Mouse (Mus musculus) left cerebral cortex, postnatal 4 days (tissue): Measurements from ENCODE around the gene Slc4a4. TPM values are rescaled to one million over a fixed set of nuclear protein-coding genes. Genes with fewer than 3 reads are reported as not detected.

Experiments used
- DNase-seq: peaks from one replicate; pipeline ENCODE4 v3.0.0-alpha.2; 2022
- intact Hi-C: fragments of 180-260 bp; cut with DNase I; formaldehyde crosslinking; loops from one replicate; pipeline ENCODE4 v1.15.1; 2025
- total RNA-seq, 2 experiments: library from RNA; stranded (reverse); gene quantifications; 2 replicates each; pipeline ENCODE4 v1.2.3; 2021

Slc4a4 gene
- total RNA-seq, 2 experiments from 2014 or later: 52.0 to 60.8 TPM

DNA sequence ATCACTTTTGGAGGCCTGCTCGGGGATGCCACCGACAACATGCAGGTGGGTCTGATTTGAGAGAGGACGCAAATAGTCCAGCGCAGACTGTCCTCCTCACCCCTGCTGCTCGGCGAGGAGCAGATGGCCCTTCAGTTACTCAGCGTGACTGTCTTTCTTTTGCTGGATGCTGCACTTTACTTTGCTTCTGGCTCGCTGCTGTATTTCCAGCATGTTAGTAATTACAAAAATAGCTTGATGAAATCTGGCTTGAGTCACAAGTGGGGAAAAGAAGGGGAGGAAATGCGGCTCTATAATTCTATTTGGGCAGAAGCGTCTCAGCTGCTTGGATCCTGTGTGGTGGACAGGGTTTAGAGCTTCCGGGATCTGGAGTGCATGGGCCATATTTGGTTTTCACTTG is 249.2 kb downstream of the Slc4a4 start:
- intact Hi-C loops: no loop called here
- DNase-seq: peak; percentile 38

GRCm38 (mm10) chr5:89140070-89140469 is 253.5 kb downstream of the Slc4a4 start:
- intact Hi-C loops: no loop called here

DNA sequence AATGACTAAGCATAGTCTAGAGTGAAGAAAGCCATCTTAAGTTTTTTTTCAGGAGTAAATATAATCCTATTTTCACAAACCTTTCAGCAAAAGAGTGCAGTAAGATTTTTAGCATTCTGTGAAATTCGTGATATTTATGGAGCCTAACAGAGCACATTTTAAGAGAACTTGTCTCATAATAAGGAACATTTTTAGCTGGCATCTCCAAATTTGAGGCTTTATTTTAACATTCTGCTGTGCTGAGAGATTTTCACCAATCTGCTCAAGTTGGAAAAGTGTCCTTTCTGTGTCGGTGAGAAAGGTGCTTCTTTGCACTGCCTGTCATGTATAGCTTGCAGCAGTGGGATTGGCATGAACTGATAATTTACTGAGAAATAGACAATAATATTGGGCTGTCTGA is 255.1 kb downstream of the Slc4a4 start:
- no peak for DNase-seq
- intact Hi-C loops: no loop called here

More at GRCm38 (mm10) chr5:89140070-89140469, 253.5 kb downstream of the Slc4a4 start:
- DNase-seq: no peak

GRCm38 (mm10) chr5:89146276-89146675 is 259.7 kb downstream of the Slc4a4 start:
- intact Hi-C loops: no loop called here
- no peak for DNase-seq

GRCm38 (mm10) chr5:89147282-89147790 is 260.7 kb downstream of the Slc4a4 start:
- no peak for DNase-seq
- intact Hi-C loops: no loop called here

DNA sequence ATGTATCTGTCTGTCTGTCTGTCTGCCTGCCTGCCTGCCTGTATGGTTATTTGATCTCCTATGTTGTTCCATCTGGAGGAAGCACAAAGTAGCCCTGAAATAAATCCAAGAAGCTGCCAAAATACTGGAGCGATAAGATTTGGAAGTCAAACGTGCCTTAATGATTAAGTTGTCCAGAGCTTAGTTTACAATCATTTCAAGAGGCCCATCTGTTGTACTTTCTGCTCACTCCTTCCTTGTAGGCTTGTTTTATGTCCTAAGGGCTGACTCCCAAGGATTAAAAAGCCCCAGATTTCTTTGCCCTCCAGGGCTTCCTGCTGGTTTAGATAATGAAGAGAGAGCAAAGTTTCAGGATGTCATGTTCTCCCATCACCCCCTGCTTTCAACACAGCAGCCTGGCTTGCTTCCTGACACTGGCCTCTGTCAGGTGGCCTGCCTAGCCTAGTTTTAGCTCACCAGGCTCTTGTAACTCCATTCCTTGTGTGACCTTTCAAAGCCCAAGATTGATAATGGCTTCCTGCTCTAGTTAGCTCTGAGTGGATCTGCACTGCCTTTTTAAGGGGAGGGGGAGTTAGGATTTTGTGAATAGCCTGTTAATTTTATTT is 262.9 kb downstream of the Slc4a4 start:
- no peak for DNase-seq
- intact Hi-C loops: no loop called here

DNA sequence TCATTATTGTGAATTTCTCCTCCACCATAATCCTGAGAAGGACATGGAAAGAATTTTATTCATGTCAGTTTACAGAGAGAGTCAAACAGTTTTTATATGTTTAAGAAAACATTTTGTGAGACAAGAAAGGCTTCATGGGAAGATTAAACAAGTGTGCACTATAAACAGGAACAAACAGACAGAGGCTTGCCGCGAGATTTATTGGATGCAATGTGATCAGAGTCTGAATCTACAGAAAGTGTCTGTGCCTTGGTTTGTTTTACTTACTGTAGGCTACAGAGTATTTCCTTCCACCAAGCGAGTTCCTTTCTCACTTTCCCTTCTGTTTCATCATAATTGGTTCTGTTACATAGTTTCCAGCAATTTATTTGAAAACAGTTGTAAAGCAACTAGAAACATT is 264.5 kb downstream of the Slc4a4 start:
- intact Hi-C loops: no loop called here

DNA sequence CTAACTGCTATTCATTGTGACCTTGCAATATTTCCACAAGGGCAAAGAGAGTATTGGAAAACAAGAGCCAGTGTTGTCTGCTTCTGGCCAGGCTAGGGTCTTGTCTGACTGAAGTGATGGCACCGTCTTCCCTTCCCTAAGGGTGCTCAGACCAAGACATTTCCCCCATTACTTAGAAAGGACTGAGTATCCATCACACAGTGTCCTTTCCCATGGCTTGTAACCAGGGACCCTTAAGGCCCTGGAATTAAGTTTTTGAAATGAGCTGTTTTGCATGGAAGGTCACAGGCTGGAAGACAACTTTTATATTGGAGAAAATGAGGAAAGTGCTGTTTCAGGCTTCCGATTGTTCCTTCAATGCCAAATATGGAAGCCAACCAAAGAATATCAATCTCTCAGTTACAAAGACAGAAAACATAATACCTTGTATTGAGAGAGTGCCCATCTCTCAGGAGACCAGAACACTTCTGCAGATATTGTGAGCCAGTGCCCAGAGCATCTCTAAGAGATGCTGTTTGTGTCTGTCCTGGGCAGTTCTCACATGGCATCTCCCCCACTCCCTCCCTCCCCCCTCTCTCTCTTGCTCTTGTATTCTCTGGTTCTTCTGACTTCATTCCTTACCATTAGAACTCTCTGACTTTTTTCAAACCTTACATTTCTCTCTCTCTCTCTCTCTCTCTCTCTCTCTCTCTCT is 284.6 kb downstream of the Slc4a4 start:
- intact Hi-C loops: no loop called here
- peak; percentile 6 for DNase-seq

More for the DNA sequence above, 264.5 kb downstream of the Slc4a4 start:
- DNase-seq: no peak

DNA sequence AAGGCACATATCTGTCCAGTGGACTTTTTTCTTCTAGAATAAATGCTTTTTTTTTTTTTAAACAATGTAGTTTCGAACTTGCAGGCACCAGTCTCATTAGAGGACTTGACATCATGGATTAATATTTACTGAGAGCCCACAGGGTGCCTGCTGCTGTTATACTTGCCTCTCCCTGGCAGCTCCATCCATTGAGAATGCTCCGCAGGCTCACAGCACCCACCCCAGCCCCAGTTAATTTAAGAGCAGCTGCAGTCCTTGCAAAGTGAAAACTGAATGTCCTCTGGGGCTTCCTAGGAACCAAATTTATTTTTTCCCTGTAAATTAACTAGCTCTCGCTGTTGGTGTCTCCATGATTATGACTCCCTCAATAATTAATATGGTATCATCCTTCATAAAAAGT is 303.4 kb downstream of the Slc4a4 start:
- DNase-seq: no peak
- intact Hi-C loops: no loop called here

- intact Hi-C loops: no loop called here
- no peak for DNase-seq
Measured at GRCm38 (mm10) chr5:89194654-89195053, 308.0 kb downstream of the Slc4a4 start.

DNA sequence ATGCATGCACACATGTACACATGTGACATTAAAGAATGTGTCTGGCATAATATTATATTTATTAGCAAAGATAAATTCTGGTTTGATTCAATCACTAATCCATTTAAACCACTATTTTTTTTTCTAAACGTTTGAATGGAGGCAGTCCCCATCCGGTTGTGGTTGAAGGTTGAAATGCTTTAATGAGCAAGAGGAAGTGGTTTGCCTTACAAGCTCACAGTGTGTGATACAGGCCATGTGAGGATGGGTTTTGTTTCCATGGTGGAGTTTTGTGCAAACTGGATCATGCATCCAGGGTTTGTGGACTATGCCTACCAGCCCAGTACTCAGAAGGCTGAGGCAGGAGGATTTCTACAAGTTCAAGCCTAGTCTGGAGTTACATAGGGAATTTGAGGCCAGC is 311.9 kb downstream of the Slc4a4 start:
- no peak for DNase-seq
- intact Hi-C loops: no loop called here

DNA sequence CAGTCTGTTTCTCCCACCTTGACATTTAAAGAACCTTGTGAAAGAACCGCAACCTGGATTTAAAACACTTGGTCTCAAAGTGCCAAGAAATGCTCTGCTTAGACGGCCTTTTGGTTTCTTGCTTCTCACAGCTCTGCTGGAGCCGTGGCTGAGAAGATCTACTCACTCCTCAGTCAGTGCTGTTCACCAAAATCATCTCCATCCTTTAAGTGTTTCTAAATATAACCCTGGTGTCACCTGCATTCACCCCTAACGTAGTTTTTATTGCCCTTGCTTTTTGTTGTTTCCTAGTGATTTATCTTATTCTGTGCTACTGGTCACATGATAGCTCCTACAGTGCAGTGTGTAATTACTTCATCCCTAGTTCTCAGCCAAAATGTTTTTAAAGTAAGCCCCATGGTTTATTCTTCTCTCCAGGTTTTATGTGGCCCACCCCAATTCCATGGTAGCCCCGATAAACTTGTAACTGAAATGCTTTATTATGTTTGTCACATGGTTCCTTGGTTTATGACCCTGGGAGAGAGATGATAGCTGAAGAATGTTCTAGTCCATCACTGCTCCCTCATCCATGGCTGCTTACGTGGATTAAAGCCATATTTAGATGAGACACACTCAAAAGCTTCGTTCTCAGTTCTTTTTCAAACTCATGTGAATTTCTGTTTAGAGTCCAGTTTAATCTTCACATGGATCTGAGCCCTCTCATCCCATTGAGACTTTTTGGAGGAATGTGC is 323.5 kb downstream of the Slc4a4 start:
- intact Hi-C loops: no loop called here
- DNase-seq: no peak

DNA sequence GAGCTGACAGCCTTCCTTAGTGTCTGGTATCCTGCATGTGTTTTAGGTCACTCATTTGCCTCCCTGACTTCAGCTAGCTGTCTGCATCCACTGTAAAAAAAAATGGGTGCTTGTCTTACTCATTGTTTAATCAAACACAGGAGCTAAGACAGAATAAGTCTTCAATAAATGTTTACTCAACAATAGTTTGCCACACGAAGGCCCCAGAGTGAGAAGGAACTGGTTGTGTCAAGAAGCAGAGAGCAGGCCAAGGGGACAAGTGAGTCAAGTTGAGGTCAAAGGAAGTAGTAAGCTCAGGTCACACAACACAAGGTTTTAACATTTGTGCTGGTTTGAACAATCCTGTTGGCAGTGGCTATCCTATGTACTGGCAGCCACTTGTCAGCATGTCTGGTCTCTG is 324.4 kb downstream of the Slc4a4 start:
- no peak for DNase-seq
- intact Hi-C loops: no loop called here

GRCm38 (mm10) chr5:89218222-89218621 is 331.6 kb downstream of the Slc4a4 start:
- intact Hi-C loops: no loop called here
- no peak for DNase-seq

DNA sequence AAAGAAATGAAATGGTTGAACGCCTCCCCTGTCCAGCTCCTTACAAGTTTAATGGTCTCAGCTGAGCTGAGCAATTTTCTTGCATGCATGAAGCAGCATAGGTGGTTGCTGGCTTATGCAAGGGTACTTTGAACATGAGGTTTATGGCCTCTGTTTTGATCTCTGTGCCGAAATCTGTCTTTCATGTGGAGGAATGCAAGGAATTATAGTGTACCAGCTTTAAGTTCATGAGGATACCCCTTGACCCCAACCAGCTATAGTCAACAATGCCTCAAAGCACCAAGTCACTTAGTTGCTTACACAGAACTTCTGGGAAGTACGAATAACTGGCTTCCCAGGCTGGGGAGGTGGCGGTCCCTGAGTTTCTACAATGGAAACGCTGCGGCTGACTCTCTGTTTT is 332.1 kb downstream of the Slc4a4 start:
- no peak for DNase-seq
- intact Hi-C loops: no loop called here

- intact Hi-C loops: loop anchor here (5.0 to 10.0 kb wide), 3 partner anchors 294 to 427 kb away; partner anchors contain the start of gene Slc4a4
- DNase-seq: peak; percentile 53
Measured at GRCm38 (mm10) chr5:89221658-89222057, 335.0 kb downstream of the Slc4a4 start.

- intact Hi-C loops: loop anchor here (5.0 to 10.0 kb wide), 3 partner anchors 296 to 428 kb away; partner anchors contain the start of gene Slc4a4
- no peak for DNase-seq
Measured at GRCm38 (mm10) chr5:89223061-89223740, 336.6 kb downstream of the Slc4a4 start.

DNA sequence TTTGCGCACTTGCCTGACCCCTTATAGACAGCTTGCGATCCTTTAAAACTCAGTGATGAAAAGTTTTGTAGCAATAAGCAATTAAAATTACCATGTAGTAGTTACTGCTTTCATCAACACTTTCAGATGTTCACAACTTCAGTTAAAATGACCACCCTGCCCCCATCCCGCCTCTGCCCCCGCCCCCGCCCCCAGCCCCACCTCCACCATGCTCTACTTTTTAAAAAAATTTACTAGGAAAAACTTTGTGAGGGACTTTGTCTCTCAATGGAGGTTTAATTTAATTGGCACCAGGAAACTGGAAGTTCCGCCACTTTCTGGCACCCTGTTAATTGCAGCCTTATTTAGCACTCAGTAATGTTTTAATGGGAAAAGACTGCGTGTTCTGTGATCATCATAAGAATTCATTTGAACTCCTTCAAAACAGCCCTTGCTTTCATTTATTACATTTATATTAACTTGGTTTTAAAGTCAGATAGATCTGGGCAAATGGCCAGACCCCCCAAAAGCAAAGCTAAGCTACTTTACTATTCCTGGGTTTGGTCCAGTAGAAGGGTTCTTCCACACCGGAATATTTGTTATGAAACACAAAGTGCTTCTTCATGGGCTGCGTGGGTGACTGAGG is 337.2 kb downstream of the Slc4a4 start:
- intact Hi-C loops: loop anchor here (5.0 to 10.0 kb wide), 3 partner anchors 297 to 429 kb away; partner anchors contain the start of gene Slc4a4
- DNase-seq: peak; percentile 29

GRCm38 (mm10) chr5:89227948-89228347 is 341.3 kb downstream of the Slc4a4 start:
- no peak for DNase-seq
- intact Hi-C loops: loop anchor here (10.0 kb wide), 2 partner anchors 343 to 433 kb away; partner anchors contain the start of gene Slc4a4

- no peak for DNase-seq
- intact Hi-C loops: loop anchor here (10.0 kb wide), 2 partner anchors 345 to 435 kb away; partner anchors contain the start of gene Slc4a4
Measured at GRCm38 (mm10) chr5:89229606-89230005, 343.0 kb downstream of the Slc4a4 start.
